Mouse (Mus musculus) liver, embryonic 14.5 days (tissue): ENCODE data around the gene Mall. TPM values are rescaled to one million over a fixed set of nuclear protein-coding genes. Genes with fewer than 3 reads are reported as not detected.
A peak's percentile ranks its signal among the peaks of the same experiment; 100 is the strongest.

Experiments used
- ATAC-seq: fragments of 200-750 bp; cut with Nextera tagmentation; 2 replicates; pipeline ENCODE4 v1.8.0; 2017; ENCODE audit warnings: moderate number of reproducible peaks, mild to moderate bottlenecking, moderate library complexity; ENCODE audit not compliant: insufficient read depth
- DNase-seq, 3 experiments: peaks; one replicate each; pipeline ENCODE4 v3.0.0-alpha.2; 2012 to 2013; ENCODE audit warnings: low read depth in 3 of 3, low spot score in 3 of 3
- H3K27ac ChIP-seq: fragments of 300-500 bp; sonication (generic); 2 replicates; pipeline ENCODE4 v1.5.1; 2014; ENCODE audit warnings: moderate library complexity, mild to moderate bottlenecking, control low read depth, inconsistent platforms
- H3K27me3 ChIP-seq: fragments of 300-500 bp; sonication (generic); 2 replicates; pipeline ENCODE4 v1.6.1; 2014; ENCODE audit warnings: mild to moderate bottlenecking, low read length, moderate library complexity; ENCODE audit not compliant: control insufficient read depth, insufficient read depth
- H3K36me3 ChIP-seq: fragments of 300-500 bp; sonication (generic); replicated peaks from 2 replicates; pipeline ENCODE4 v1.6.1; 2014; ENCODE audit warnings: low read depth; ENCODE audit not compliant: control insufficient read depth, insufficient read depth
- H3K4me1 ChIP-seq, 2 experiments: fragments of 200-500 bp in 1 of 2; fragments of 300-500 bp in 1 of 2; sonication (generic) in 1 of 2; replicated peaks; 2 replicates each; pipeline ENCODE4 v1.6.1; 2012 to 2014; ENCODE audit warnings: antibody characterized with exemption in 1 of 2, inconsistent platforms in 1 of 2, low read length in 1 of 2; ENCODE audit not compliant: control insufficient read depth in 2 of 2, insufficient read depth in 2 of 2
- H3K4me2 ChIP-seq: fragments of 300-500 bp; sonication (generic); 2 replicates; pipeline ENCODE4 v1.6.1; 2014; ENCODE audit warnings: low read depth, mild to moderate bottlenecking, control low read depth, moderate library complexity
- H3K4me3 ChIP-seq, 2 experiments: fragments of 200-500 bp in 1 of 2; fragments of 300-500 bp in 1 of 2; sonication (generic) in 1 of 2; 2 replicates each; pipeline ENCODE4 v1.5.1; 2012 to 2014; ENCODE audit warnings: low read depth in 2 of 2, low read length in 2 of 2, mild to moderate bottlenecking in 2 of 2, control low read depth in 1 of 2, inconsistent platforms in 1 of 2, moderate library complexity in 1 of 2; ENCODE audit not compliant: insufficient read depth in 1 of 2
- H3K9ac ChIP-seq: fragments of 300-500 bp; sonication (generic); replicated peaks from 2 replicates; pipeline ENCODE4 v1.6.1; 2014; ENCODE audit warnings: mild to moderate bottlenecking, control low read depth, moderate library complexity
- H3K9me3 ChIP-seq: fragments of 300-500 bp; sonication (generic); 2 replicates; pipeline ENCODE4 v1.6.1; 2016; ENCODE audit warnings: low read length, mixed read lengths; ENCODE audit not compliant: control insufficient read depth
- CTCF ChIP-seq: IDR thresholded peaks from 2 replicates; pipeline ENCODE4 v1.5.1; 2016; ENCODE audit warnings: antibody characterized with exemption, low read depth, control low read depth
- EP300 ChIP-seq: IDR thresholded peaks from 2 replicates; pipeline ENCODE4 v1.6.1; 2016; ENCODE audit warnings: antibody characterized with exemption, low read depth
- WGBS: fragments of 180-500 bp; shearing (Covaris S2); extraction: QIAGEN DNeasy Blood & Tissue Kit; methylation state at CpG from one replicate; pipeline ENCODE4 v1.1.7; 2014; ENCODE audit not compliant: insufficient replicate concordance; 5-methylcytosine and 5-hydroxymethylcytosine counted together
- polyA plus RNA-seq, 2 experiments: library from polyadenylated mRNA; depleted of rRNA in 1 of 2; stranded (reverse) in 1 of 2; unstranded in 1 of 2; fragments of >200 nt; fragmentation: Nextera tagmentation in 1 of 2; extraction: Ambion mirVana in 1 of 2; gene quantifications; 2 replicates each; pipeline versions ENCODE4 v1.2.1 to v1.2.3; 2012 to 2014

Gene Mall
- polyA plus RNA-seq (2012; rRNA removed) (0.02 and 0.06 TPM in 2 replicates), polyA plus RNA-seq (2014; fragmentation: Nextera tagmentation; extraction: Ambion mirVana) (not detected in 2 replicates)

GRCm38 (mm10) chr2:127729671-127730070 lies at the start of gene Mall:
Gene Mall, minus strand, starts transcription at chr2:127729932.
- H3K9me3 ChIP-seq = no peaks in the 10 kb centered on the region
- no peaks in the 10 kb centered on the region for H3K4me1 ChIP-seq
- H3K4me2 ChIP-seq = no peak within 1 kb of the TSS
- H3K4me3 ChIP-seq = no peak within 1 kb of the TSS
- no peak for DNase-seq
- 3% methylated on average over 25 of the region's 26 CpGs for WGBS
- no peak within 1 kb of the TSS for H3K9ac ChIP-seq
- TF ChIP-seq EP300 (no peak), CTCF (no peak)
- no peak within 1 kb of the TSS for H3K27ac ChIP-seq
- H3K27me3 ChIP-seq = peaks cover 3% of the 10 kb centered on the region
- ATAC-seq = no peak
- no peaks in the 10 kb centered on the region for H3K36me3 ChIP-seq

DNA sequence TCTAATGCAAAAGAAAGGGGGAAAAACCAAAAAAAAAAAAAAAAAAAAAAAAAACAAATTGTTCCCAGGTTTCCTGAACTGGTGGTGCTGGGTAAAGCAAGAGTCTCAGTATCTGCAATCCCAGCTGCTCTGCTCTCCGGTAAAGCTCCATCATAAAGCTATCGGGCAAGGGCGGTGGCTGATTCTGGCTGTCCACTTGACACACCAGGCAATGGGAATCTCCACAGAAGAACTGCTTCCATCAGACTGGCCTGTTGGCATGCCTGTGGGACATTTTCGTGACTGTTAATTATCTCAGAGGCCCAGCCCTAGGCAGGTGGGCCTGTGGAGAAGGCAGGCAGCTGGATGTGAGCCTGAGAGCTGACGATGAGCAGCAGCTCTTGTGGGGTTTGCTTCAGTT lies 48.7 kb upstream of the Mall start:
- Histone ChIP-seq H3K36me3 (no peaks in the 10 kb centered on the region), H3K4me1 (peaks cover 3 to 10% of the 10 kb centered on the region in 2 experiments; a peak in 2 of 4 replicates), H3K9me3 (no peaks in the 10 kb centered on the region), H3K9ac (no peak overlapping the region), H3K4me2 (no peak overlapping the region), H3K27ac (no peak overlapping the region), H3K27me3 (no peaks in the 10 kb centered on the region), H3K4me3 (no peak overlapping the region)
- DNase-seq = no peak
- ATAC-seq = no peak
- no peak for TF ChIP-seq CTCF
- no peak for TF ChIP-seq EP300
- 71% methylated on average over 5 of the region's 5 CpGs for WGBS

DNA sequence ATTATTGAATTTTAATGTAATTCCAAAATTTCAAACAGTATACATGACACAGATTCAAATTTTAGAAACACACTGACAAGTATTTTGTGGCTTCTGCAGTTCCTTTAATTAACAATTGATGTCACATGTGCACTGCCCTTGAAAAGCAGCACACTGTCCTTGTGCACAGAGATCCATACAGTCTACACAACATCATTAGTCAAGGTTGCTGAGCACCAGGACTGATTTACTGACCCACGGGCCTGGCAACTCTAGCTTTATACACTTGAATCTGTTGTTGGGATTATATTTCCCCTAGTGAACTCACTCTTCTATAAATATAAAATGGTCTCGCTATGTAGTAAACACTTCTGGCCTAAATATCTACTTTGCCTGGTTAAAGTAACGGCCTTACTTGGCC lies 45.3 kb upstream of the Mall start:
- Histone ChIP-seq H3K36me3 (no peaks in the 10 kb centered on the region), H3K4me1 (peaks cover 3 to 11% of the 10 kb centered on the region in 2 experiments; a peak in 2 of 4 replicates), H3K27me3 (no peaks in the 10 kb centered on the region), H3K9ac (no peak overlapping the region), H3K27ac (no peak overlapping the region), H3K9me3 (no peaks in the 10 kb centered on the region), H3K4me2 (no peak overlapping the region), H3K4me3 (no peak overlapping the region)
- ATAC-seq = no peak
- TF ChIP-seq CTCF (no peak), EP300 (no peak)
- no peak for DNase-seq
- WGBS = 87% methylated on average over 3 of the region's 3 CpGs

- Histone ChIP-seq H3K4me3 (no peak overlapping the region), H3K4me2 (no peak overlapping the region), H3K9ac (no peak overlapping the region), H3K9me3 (no peaks in the 10 kb centered on the region), H3K27me3 (no peaks in the 10 kb centered on the region), H3K4me1 (peaks cover 3 to 11% of the 10 kb centered on the region in 2 experiments; a peak in 2 of 4 replicates), H3K36me3 (no peaks in the 10 kb centered on the region), H3K27ac (no peak overlapping the region)
- WGBS = 25% methylated on average over 1 of the region's 1 CpGs
- no peak for TF ChIP-seq EP300
- TF ChIP-seq CTCF = no peak
- no peak for DNase-seq
- no peak for ATAC-seq
Observed at GRCm38 (mm10) chr2:127774578-127774941, 44.8 kb upstream of the Mall start.

GRCm38 (mm10) chr2:127773938-127774577 lies 44.3 kb upstream of the Mall start:
- Histone ChIP-seq H3K4me2 (peak overlapping the region; percentile 40), H3K9ac (no peak overlapping the region; the same call in 1 of the 2 replicates), H3K36me3 (no peaks in the 10 kb centered on the region), H3K27ac (peak overlapping the region; percentile 11; the same call in 1 of the 2 replicates), H3K4me3 (peak overlapping the region; percentile 4 to 46), H3K27me3 (no peaks in the 10 kb centered on the region), H3K4me1 (peaks cover 3 to 11% of the 10 kb centered on the region in 2 experiments; a peak in 2 of 4 replicates), H3K9me3 (no peaks in the 10 kb centered on the region)
- TF ChIP-seq EP300 (peak; percentile 63), CTCF (no peak)
- WGBS = 38% methylated on average over 15 of the region's 15 CpGs
- ATAC-seq = peak; percentile 92
- peak; percentile 30 to 52 (median 51) for DNase-seq
